Mouse (Mus musculus): ENCODE data around the gene Pnck. TPM values are rescaled to one million over a fixed set of nuclear protein-coding genes. Genes with fewer than 3 reads are reported as not detected.

Gene Pnck
- not detected for polyA plus RNA-seq (2014; fragmentation: Illumina TruSeq; extraction: RNeasy Lipid Tissue Mini Kit (QIAGEN cat#74804); ENCODE audit: low read depth, low replicate concordance)

GRCm38 (mm10) chrX:73659575-73660283 lies at the start of gene Pnck:
Pnck (minus strand) TSS chrX:73660117.

GRCm38 (mm10) chrX:73672879-73673618 lies 13.1 kb upstream of the Pnck start, which contains the start of gene Slc6a8:
Slc6a8 (plus strand) TSS chrX:73673150.

GRCm38 (mm10) chrX:73639255-73639675 lies 20.7 kb downstream of the Pnck start, which contains the start of gene Dusp9:
Dusp9 (plus strand) TSS chrX:73639419.

Other genes with a start within 250 kb of the Pnck start
- not detected for gene Zfp92, start 249.0 kb downstream of the Pnck start, polyA plus RNA-seq (2014; fragmentation: Illumina TruSeq; extraction: RNeasy Lipid Tissue Mini Kit (QIAGEN cat#74804); ENCODE audit: low read depth, low replicate concordance)
- gene Trex2, start 224.8 kb downstream of the Pnck start, polyA plus RNA-seq (2014; fragmentation: Illumina TruSeq; extraction: RNeasy Lipid Tissue Mini Kit (QIAGEN cat#74804); ENCODE audit: low read depth, low replicate concordance), result not detected
- gene Haus7, start 201.1 kb downstream of the Pnck start, polyA plus RNA-seq (2014; fragmentation: Illumina TruSeq; extraction: RNeasy Lipid Tissue Mini Kit (QIAGEN cat#74804); ENCODE audit: low read depth, low replicate concordance), result 8.2 TPM
- gene Bgn, start 176.5 kb downstream of the Pnck start, polyA plus RNA-seq (2014; fragmentation: Illumina TruSeq; extraction: RNeasy Lipid Tissue Mini Kit (QIAGEN cat#74804); ENCODE audit: low read depth, low replicate concordance), result 75.2 TPM
- not detected for gene Atp2b3, start 157.0 kb downstream of the Pnck start, polyA plus RNA-seq (2014; fragmentation: Illumina TruSeq; extraction: RNeasy Lipid Tissue Mini Kit (QIAGEN cat#74804); ENCODE audit: low read depth, low replicate concordance)
- gene Dusp9, start 20.7 kb downstream of the Pnck start, polyA plus RNA-seq (2014; fragmentation: Illumina TruSeq; extraction: RNeasy Lipid Tissue Mini Kit (QIAGEN cat#74804); ENCODE audit: low read depth, low replicate concordance), result not detected
- gene Slc6a8, start 13.0 kb upstream of the Pnck start, polyA plus RNA-seq (2014; fragmentation: Illumina TruSeq; extraction: RNeasy Lipid Tissue Mini Kit (QIAGEN cat#74804); ENCODE audit: low read depth, low replicate concordance), result 1.7 TPM
- 177 TPM for gene Bcap31, start 56.1 kb upstream of the Pnck start, polyA plus RNA-seq (2014; fragmentation: Illumina TruSeq; extraction: RNeasy Lipid Tissue Mini Kit (QIAGEN cat#74804); ENCODE audit: low read depth, low replicate concordance)
- 3.3 TPM for gene Abcd1, start 56.5 kb upstream of the Pnck start, polyA plus RNA-seq (2014; fragmentation: Illumina TruSeq; extraction: RNeasy Lipid Tissue Mini Kit (QIAGEN cat#74804); ENCODE audit: low read depth, low replicate concordance)
- gene Plxnb3, start 97.0 kb upstream of the Pnck start, polyA plus RNA-seq (2014; fragmentation: Illumina TruSeq; extraction: RNeasy Lipid Tissue Mini Kit (QIAGEN cat#74804); ENCODE audit: low read depth, low replicate concordance), result not detected
- not detected for gene Srpk3, start 114.3 kb upstream of the Pnck start, polyA plus RNA-seq (2014; fragmentation: Illumina TruSeq; extraction: RNeasy Lipid Tissue Mini Kit (QIAGEN cat#74804); ENCODE audit: low read depth, low replicate concordance)
- 30.7 TPM for gene Idh3g, start 126.8 kb upstream of the Pnck start, polyA plus RNA-seq (2014; fragmentation: Illumina TruSeq; extraction: RNeasy Lipid Tissue Mini Kit (QIAGEN cat#74804); ENCODE audit: low read depth, low replicate concordance)
- 45.6 TPM for gene Ssr4, start 126.9 kb upstream of the Pnck start, polyA plus RNA-seq (2014; fragmentation: Illumina TruSeq; extraction: RNeasy Lipid Tissue Mini Kit (QIAGEN cat#74804); ENCODE audit: low read depth, low replicate concordance)
- not detected for gene Pdzd4, start 164.9 kb upstream of the Pnck start, polyA plus RNA-seq (2014; fragmentation: Illumina TruSeq; extraction: RNeasy Lipid Tissue Mini Kit (QIAGEN cat#74804); ENCODE audit: low read depth, low replicate concordance)
- gene Avpr2, start 232.0 kb upstream of the Pnck start, polyA plus RNA-seq (2014; fragmentation: Illumina TruSeq; extraction: RNeasy Lipid Tissue Mini Kit (QIAGEN cat#74804); ENCODE audit: low read depth, low replicate concordance), result not detected
- gene L1cam, start 236.0 kb upstream of the Pnck start, polyA plus RNA-seq (2014; fragmentation: Illumina TruSeq; extraction: RNeasy Lipid Tissue Mini Kit (QIAGEN cat#74804); ENCODE audit: low read depth, low replicate concordance), result not detected